Mouse (Mus musculus): ENCODE measurements around the gene Inpp4b.
"Not testable (repeated sequence)": the region's sequence is repeated elsewhere in the genome, so short reads cannot be mapped to it uniquely, and the experiment has no call there.

The Inpp4b gene

GRCm38 (mm10) chr8:81867020-81867419 is 524.7 kb downstream of the Inpp4b start:
- in situ Hi-C loops (cut with MboI, MseI) = loop anchor here (5.0 to 10.0 kb wide), 3 partner anchors 40 to 802 kb away; no protein-coding TSS in a partner anchor

DNA sequence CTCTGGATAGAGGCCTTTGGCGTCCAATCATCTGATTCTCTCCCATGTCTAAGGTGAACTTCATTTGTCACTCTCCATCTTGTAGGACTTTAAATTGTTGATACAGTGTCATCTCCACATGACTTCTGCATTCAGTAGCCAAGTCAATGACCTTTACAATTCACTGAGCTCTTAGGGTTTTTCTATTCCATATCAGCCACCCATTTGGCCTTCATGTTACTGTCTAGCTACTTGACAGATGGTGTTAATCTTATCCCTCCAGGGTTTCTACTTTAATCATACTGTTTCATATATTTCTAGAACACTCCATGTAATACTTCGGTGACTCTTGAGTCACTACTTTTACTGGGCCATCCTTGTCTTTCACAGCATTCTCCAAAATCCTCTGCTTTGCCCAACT is 528.1 kb downstream of the Inpp4b start:
- in situ Hi-C loops (cut with MboI, MseI) = no loop called here

- in situ Hi-C loops (cut with MboI, MseI) = no loop called here
These were observed 537.7 kb downstream of the Inpp4b start for GRCm38 (mm10) chr8:81880071-81880470.

DNA sequence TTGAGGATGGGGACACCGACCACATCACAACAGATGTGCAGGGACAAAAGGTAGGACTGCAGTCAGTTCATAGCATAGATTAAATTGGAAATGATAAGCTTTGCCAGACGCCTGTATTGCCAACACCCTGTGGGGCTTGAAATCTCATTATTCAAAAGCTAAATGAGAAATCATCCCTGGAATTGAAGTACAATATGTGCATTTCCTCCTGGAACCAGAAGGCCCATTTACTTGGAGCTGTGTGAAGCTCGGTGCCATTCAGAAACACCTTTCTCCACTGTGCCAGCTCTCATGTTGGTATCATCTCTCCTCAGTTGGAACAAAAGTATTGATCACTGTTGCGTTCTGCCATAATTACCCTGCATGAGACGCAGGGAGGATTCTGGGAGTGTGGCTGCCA is 541.8 kb downstream of the Inpp4b start:
- in situ Hi-C loops (cut with MboI, MseI) = no loop called here

DNA sequence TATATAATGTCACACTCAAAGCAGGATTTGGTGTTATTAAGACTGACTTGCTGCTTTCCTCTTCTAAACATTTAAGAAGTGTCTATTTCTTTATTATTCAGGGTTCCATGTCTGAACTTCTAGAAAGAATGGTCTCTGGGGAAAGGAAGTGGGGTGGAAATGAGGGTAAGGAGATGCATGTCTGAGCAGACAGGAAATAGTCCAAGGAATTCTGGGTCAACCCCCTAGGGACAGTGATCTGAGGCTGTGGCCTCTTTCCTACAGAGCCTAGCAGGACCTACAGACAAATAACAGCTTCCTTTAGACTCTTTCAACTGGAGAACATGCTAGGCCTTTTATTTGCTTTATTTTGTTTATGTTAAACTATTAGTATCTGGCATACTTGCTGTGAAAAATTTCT is 546.5 kb downstream of the Inpp4b start:
- in situ Hi-C loops (cut with MboI, MseI) = no loop called here

- in situ Hi-C loops (cut with MboI, MseI) = no loop called here
These were observed 550.9 kb downstream of the Inpp4b start for GRCm38 (mm10) chr8:81893292-81893691.

- in situ Hi-C loops (cut with MboI, MseI) = no loop called here
These were observed 604.5 kb downstream of the Inpp4b start for GRCm38 (mm10) chr8:81946812-81947211.

DNA sequence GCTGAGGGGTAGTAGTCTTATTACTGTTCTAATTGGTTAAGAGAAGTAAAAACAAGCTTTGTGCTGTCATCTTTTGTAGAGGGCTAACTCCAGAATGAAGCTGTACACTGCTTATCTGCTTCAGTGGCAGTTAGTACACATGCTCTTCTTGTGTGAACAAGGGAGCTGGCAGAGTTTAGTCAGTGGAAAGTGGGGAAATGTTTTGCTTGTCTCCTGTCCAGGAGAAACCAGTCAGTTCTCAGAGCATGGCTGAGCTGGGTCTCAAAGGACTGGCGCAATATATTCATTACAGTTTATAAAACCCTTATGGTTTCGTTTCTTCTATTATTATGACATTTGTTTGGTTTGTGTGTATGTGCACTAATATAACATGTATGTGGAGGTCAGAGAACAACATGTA is 610.7 kb downstream of the Inpp4b start:
- in situ Hi-C loops (cut with MboI, MseI) = no loop called here

- in situ Hi-C loops (cut with MboI, MseI) = no loop called here
These were observed 642.8 kb downstream of the Inpp4b start for GRCm38 (mm10) chr8:81985128-81985665.

- in situ Hi-C loops (cut with MboI, MseI) = no loop called here
These were observed 650.6 kb downstream of the Inpp4b start for GRCm38 (mm10) chr8:81992966-81993365.

- in situ Hi-C loops (cut with MboI, MseI) = no loop called here
These were observed 653.9 kb downstream of the Inpp4b start for GRCm38 (mm10) chr8:81996239-81996638.

GRCm38 (mm10) chr8:81996823-81997222 is 654.5 kb downstream of the Inpp4b start:
- in situ Hi-C loops (cut with MboI, MseI) = no loop called here

DNA sequence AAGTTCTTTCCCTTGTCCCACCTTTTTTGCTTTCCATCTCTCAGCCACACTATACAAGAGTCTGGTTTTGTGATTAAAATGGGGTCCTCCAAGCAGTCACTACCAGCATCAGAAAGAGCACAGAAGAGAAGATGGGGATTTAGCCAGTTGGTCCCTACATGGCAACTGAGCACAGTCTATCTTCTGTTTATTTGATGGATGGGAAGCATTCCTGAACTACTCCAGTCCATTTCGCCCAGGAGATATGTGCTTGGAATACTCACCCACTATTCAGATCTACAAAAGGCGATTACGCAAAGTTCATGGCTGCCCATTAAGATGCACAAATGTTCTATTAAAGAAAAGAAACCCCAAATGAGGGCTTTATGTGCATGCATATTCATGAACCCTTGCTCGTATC is 661.8 kb downstream of the Inpp4b start:
- in situ Hi-C loops (cut with MboI, MseI) = no loop called here

- in situ Hi-C loops (cut with MboI, MseI) = no loop called here
These were observed 663.1 kb downstream of the Inpp4b start for GRCm38 (mm10) chr8:82005466-82005865.

DNA sequence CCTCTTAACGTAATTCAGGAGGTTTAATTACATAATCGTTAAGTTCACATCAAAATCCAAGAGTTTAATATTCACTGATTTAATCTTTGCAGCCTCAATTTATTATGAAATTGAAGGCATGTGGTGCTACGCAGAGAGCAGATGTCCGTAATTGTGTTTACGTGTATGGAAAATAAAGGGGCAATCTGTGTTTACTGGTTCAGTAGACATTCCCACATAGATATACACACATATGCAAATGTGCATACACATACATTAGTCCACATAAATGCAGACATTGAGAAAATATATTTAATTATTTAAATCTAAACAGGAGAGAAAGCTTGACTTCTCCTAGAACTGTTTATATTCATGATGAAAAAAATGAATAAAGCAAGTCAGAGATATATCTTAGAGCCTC is 675.4 kb downstream of the Inpp4b start:
- in situ Hi-C loops (cut with MboI, MseI) = loop anchor here (10.0 kb wide), 1 partner anchor 983 kb away; no protein-coding TSS in a partner anchor

- in situ Hi-C loops (cut with MboI, MseI) = no loop called here
These were observed 685.0 kb downstream of the Inpp4b start for GRCm38 (mm10) chr8:82027401-82027800.

GRCm38 (mm10) chr8:82028896-82029295 is 686.5 kb downstream of the Inpp4b start:
- in situ Hi-C loops (cut with MboI, MseI) = no loop called here

DNA sequence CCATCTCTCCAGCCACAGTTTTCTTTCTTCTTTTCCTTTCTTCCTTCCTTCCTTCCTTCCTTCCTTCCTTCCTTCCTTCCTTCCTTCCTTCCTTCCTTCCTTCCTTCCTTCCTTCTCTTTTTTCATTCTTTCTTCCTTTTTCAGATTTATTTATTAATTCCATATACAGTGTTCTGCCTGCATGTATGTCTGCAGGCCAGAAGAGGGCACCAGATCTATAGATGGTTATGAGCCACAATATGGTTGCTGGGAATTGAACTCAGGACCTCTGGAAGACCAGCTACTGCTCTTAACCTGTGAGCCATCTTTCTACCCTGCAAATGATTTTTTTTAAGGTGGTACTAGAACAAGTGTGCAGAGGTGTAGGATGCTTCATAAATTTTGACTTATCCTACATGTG is 689.7 kb downstream of the Inpp4b start:
- in situ Hi-C loops (cut with MboI, MseI) = not testable (repeated sequence)

DNA sequence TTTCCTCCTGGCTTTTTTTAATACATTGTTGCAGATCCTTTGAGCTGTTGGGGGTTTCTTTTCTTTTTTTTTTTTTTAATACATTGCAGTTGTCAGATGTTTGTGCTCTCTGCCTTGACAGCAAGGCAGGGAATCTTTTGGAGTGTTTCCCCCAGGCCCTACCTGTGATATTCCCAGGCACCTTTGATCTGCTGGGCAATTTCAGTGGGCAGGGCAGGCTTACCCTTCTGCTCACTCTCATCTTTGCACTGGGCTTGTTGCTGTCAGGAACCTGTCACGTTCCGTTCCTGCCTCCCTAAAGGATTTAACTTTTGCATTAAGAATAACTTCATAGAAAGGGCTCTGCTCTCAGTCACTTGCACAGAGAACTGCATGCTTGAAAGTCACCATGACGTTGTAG is 711.7 kb downstream of the Inpp4b start:
- in situ Hi-C loops (cut with MboI, MseI) = no loop called here

GRCm38 (mm10) chr8:82067619-82068018 is 725.3 kb downstream of the Inpp4b start:
- in situ Hi-C loops (cut with MboI, MseI) = no loop called here

DNA sequence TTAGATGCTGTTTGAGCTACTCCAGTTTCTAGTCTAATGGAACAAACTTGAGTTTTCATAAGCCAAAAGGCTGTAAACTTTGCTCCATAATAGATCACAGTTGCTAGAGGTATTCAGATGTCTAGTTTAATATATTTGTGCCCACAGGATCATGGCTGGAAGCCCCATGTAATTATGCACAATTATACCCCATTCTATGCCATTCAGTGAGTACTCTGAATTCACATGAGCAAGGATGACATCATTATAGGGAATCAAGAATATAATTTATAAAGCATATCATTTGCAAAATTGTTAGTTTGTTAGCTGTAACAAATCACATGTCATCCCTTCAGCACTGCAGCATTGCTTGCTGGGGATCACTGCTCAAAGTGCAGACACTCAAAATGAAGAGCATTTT is 736.9 kb downstream of the Inpp4b start:
- in situ Hi-C loops (cut with MboI, MseI) = no loop called here

DNA sequence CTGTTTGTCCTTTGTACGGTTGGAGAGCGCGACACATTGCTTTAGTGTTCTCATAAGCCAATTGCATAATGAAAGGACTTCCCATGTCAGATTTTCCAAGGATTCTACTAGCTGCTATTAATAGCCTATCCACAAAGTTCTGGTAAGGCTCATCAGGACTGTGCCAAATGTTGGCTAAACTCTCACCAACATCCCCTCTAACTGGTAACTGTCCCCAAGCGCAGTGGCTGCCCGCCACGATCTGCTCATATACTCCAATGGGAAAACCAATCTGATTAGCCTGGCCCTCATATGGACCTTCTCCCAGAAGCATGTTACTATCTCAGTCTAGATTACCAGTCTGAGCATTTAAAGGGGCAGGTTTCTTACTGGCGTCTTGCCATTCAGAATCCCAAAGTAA is 744.3 kb downstream of the Inpp4b start:
- in situ Hi-C loops (cut with MboI, MseI) = not testable (repeated sequence)

DNA sequence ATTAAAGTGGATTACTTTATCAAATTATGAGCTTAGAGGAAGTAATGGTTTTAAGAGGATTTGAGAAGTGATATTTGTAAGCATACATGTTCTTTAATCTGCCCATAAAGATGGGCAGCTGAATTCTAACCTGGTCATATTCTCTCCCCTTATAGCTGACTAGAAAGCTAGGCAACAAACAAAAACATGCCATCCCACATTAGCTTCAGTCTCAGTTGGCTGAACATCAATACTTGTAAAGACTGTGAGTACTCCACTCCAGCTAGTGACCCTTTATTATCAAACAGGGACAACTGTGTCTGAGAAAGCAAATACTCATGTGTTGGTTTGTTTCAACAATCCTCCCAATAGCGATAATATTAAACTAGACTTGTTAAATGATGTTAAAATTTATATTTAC is 748.5 kb downstream of the Inpp4b start:
- in situ Hi-C loops (cut with MboI, MseI) = no loop called here

DNA sequence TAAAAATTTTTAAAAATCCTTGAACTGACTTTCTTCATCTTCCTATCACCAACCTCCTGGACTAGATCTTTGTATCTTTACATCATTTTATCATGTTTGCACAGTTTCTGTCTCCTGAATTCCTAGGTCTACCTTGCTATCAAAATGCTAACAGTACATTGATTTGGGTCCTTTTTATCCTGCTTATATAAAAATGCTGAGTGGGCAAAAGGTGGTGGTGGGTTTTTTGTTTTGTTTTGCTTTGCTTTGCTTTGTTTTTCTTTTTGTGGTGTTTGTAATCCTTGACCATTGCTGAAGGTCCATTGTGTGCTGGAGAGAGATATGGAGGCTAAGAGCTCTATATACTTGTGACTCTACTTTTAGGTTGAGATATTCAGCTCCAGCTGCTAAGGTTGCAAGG is 750.9 kb downstream of the Inpp4b start:
- in situ Hi-C loops (cut with MboI, MseI) = no loop called here

Measured in regulatory T cell (primary cell).